Mouse (Mus musculus): ENCODE measurements around the gene Rap1gap2. TPM values are rescaled to one million over a fixed set of nuclear protein-coding genes. Genes with fewer than 3 reads are reported as not detected.

Gene Rap1gap2
- polyA plus RNA-seq (2014; fragmentation: Nextera tagmentation; extraction: Ambion mirVana), result 1.3 and 1.8 TPM in 2 replicates

DNA sequence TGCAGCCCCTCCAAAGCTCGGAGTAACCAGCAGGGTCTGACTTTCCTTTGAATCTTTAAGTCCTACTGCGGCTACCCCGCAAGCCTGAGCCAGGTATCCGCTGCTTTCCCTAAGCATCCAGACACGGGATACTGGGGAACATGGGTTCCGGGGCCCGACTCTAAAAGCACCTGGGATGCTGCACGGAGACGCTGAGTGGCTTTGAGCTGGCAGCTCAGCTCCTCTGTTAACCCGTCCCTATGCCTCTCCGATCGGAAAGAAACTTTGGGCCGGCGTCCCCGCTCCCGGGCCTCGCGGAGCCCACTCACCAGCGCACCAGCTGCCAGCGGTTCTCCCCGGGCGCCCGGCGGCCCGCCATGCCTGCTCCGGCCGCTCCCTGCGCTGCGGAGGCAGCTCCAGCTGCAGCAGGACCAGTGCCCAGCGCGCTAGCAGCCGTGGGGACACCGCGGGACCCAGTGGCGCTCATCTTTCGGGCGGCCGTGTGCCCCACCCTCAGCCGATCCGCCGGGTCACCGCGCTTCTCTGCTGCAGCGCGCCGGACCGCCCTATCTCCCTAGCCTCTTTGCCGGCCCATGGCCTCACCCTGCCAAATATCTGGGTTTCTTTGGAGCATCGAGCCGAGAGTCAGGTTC lies at the start of gene Rap1gap2:
TSS of gene Rap1gap2 (minus strand) at position 371 of the 632 bp plus-strand sequence.
- WGBS, result 2% methylated on average over 48 of the region's 50 CpGs
- peak; percentile 54 for DNase-seq (ENCODE audit: low spot score)
- Histone ChIP-seq H3K27me3 (ENCODE audit: control insufficient read depth, insufficient read depth, low read length) (peaks cover 23% of the 10 kb centered on the region), H3K27ac (ENCODE audit: low read depth, low read length) (no peak within 1 kb of the TSS), H3K4me3 (ENCODE audit: low read depth, low read length) (peak within 1 kb of the TSS; percentile 34), H3K4me2 (ENCODE audit: low read depth, low read length, severe bottlenecking) (peak within 1 kb of the TSS; percentile 80), H3K36me3 (ENCODE audit: control insufficient read depth, insufficient read depth, low read length) (no peaks in the 10 kb centered on the region), H3K4me1 (replicated peaks; ENCODE audit: control insufficient read depth, insufficient read depth, low read length) (peaks cover 7% of the 10 kb centered on the region; the same call in 1 of the 2 replicates), H3K9me3 (ENCODE audit: control insufficient read depth, low read length) (no peaks in the 10 kb centered on the region), H3K9ac (ENCODE audit: low read length) (peak within 1 kb of the TSS; percentile 35; the same call in 1 of the 2 replicates)
- ATAC-seq (replicated peaks; ENCODE audit: low FRiP score), result peak; percentile 39; the same call in 1 of the 2 replicates

DNA sequence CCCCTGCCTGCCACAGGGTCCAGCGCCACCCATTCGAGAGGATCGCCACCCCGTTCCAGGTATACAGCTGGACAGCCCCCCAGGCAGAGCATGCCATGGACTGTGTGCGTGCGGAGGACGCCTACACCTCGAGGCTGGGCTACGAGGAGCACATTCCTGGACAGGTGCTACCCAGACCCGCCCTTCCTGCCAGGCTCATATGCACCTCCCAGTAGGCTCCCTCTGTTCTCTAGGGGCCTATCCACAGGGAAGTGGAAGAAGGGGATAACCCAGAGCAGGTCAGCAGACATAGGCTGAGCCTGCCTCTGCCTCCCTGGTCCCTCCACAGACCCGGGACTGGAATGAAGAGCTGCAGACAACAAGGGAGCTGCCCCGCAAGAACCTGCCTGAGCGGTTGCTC lies 49.6 kb upstream of the Rap1gap2 start:
- no peaks in the 10 kb centered on the region for H3K27me3 ChIP-seq (ENCODE audit: control insufficient read depth, insufficient read depth, low read length)
- no peaks in the 10 kb centered on the region for H3K4me1 ChIP-seq (replicated peaks; ENCODE audit: control insufficient read depth, insufficient read depth, low read length)
- no peak for DNase-seq (ENCODE audit: low spot score)
- peaks cover 12% of the 10 kb centered on the region; the same call in 1 of the 2 replicates for H3K36me3 ChIP-seq (ENCODE audit: control insufficient read depth, insufficient read depth, low read length)
- H3K4me3 ChIP-seq (ENCODE audit: low read depth, low read length), result no peak overlapping the region
- no peak overlapping the region for H3K4me2 ChIP-seq (ENCODE audit: low read depth, low read length, severe bottlenecking)
- H3K27ac ChIP-seq (ENCODE audit: low read depth, low read length), result no peak overlapping the region
- H3K9me3 ChIP-seq (ENCODE audit: control insufficient read depth, low read length), result no peaks in the 10 kb centered on the region; the same call in 1 of the 2 replicates
- no peak for ATAC-seq (replicated peaks; ENCODE audit: low FRiP score)
- WGBS, result 94% methylated on average over 13 of the region's 13 CpGs
- H3K9ac ChIP-seq (ENCODE audit: low read length), result no peak overlapping the region

- H3K4me2 ChIP-seq (ENCODE audit: low read depth, low read length, severe bottlenecking), result no peak overlapping the region
- DNase-seq (ENCODE audit: low spot score), result no peak
- H3K36me3 ChIP-seq (ENCODE audit: control insufficient read depth, insufficient read depth, low read length), result peaks cover 12% of the 10 kb centered on the region; the same call in 1 of the 2 replicates
- H3K4me3 ChIP-seq (ENCODE audit: low read depth, low read length), result no peak overlapping the region
- no peak overlapping the region for H3K9ac ChIP-seq (ENCODE audit: low read length)
- H3K27ac ChIP-seq (ENCODE audit: low read depth, low read length), result no peak overlapping the region
- 88% methylated on average over 3 of the region's 3 CpGs for WGBS
- no peaks in the 10 kb centered on the region for H3K27me3 ChIP-seq (ENCODE audit: control insufficient read depth, insufficient read depth, low read length)
- H3K4me1 ChIP-seq (replicated peaks; ENCODE audit: control insufficient read depth, insufficient read depth, low read length), result no peaks in the 10 kb centered on the region; the same call in 1 of the 2 replicates
- H3K9me3 ChIP-seq (ENCODE audit: control insufficient read depth, low read length), result no peaks in the 10 kb centered on the region; the same call in 1 of the 2 replicates
- no peak for ATAC-seq (replicated peaks; ENCODE audit: low FRiP score)
Measured at GRCm38 (mm10) chr11:74655941-74656340, 45.2 kb upstream of the Rap1gap2 start.

DNA sequence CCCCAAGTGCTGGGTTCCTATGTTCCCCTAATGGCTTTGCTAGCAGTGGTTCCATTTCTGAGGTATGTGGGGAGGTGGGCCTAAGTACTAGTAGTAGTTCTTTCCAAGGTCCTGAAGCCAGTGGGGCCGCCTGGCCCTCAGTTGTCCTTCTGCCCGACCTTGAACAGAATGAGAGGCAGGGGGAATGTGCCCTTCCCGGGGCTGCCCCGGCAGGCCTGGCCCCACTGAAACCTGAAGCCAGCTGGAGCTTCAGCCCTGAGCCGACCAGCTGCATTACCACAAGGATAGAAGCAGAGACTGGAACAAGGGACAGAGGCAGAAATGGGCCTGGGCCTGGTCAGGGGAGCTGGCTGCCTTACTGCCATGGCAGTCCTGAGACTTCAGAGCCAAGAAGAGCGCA lies 42.7 kb upstream of the Rap1gap2 start:
- WGBS, result 76% methylated on average over 6 of the region's 6 CpGs
- no peak overlapping the region for H3K4me2 ChIP-seq (ENCODE audit: low read depth, low read length, severe bottlenecking)
- no peak overlapping the region for H3K27ac ChIP-seq (ENCODE audit: low read depth, low read length)
- no peak for ATAC-seq (replicated peaks; ENCODE audit: low FRiP score)
- no peaks in the 10 kb centered on the region for H3K27me3 ChIP-seq (ENCODE audit: control insufficient read depth, insufficient read depth, low read length)
- peaks cover 11% of the 10 kb centered on the region; the same call in 1 of the 2 replicates for H3K4me1 ChIP-seq (replicated peaks; ENCODE audit: control insufficient read depth, insufficient read depth, low read length)
- no peak overlapping the region for H3K9ac ChIP-seq (ENCODE audit: low read length)
- DNase-seq (ENCODE audit: low spot score), result no peak
- peaks cover 6% of the 10 kb centered on the region; the same call in 1 of the 2 replicates for H3K36me3 ChIP-seq (ENCODE audit: control insufficient read depth, insufficient read depth, low read length)
- H3K9me3 ChIP-seq (ENCODE audit: control insufficient read depth, low read length), result no peaks in the 10 kb centered on the region; the same call in 1 of the 2 replicates
- no peak overlapping the region for H3K4me3 ChIP-seq (ENCODE audit: low read depth, low read length)

GRCm38 (mm10) chr11:74652791-74653191 lies 42.1 kb upstream of the Rap1gap2 start:
- Histone ChIP-seq H3K4me3 (ENCODE audit: low read depth, low read length) (no peak overlapping the region), H3K9me3 (ENCODE audit: control insufficient read depth, low read length) (no peaks in the 10 kb centered on the region), H3K36me3 (ENCODE audit: control insufficient read depth, insufficient read depth, low read length) (peaks cover under 1% of the 10 kb centered on the region; the same call in 1 of the 2 replicates), H3K4me1 (replicated peaks; ENCODE audit: control insufficient read depth, insufficient read depth, low read length) (peaks cover 11% of the 10 kb centered on the region; the same call in 1 of the 2 replicates), H3K27ac (ENCODE audit: low read depth, low read length) (no peak overlapping the region), H3K9ac (ENCODE audit: low read length) (no peak overlapping the region), H3K27me3 (ENCODE audit: control insufficient read depth, insufficient read depth, low read length) (no peaks in the 10 kb centered on the region), H3K4me2 (ENCODE audit: low read depth, low read length, severe bottlenecking) (no peak overlapping the region)
- no peak for DNase-seq (ENCODE audit: low spot score)
- WGBS, result 90% methylated on average over 4 of the region's 4 CpGs
- ATAC-seq (replicated peaks; ENCODE audit: low FRiP score), result no peak

DNA sequence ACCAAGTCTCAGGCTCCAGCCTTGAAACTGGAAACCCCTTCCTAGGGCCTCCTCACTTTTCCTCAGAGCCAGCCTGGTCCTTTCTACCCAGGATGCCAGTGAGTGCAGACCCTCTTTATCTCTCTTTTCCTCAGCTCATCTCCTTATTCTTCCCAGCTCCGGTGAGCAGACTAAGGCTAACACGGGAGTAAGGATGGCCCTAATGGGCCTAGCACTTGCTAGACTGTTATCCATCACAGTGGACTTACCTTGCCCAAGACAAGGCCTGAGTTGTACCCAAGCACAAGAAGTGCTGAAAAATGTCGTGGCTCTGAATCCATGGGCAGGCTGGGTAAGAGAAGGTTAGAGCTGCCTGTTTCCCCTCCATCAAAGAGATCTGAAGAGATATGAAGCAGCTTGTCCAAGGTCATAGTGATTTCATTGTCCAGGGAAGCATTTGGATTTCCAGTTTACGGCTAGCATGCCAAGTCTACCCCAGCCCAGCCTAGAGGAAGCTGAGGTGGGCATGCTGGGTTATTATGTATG lies 39.9 kb upstream of the Rap1gap2 start:
- no peaks in the 10 kb centered on the region for H3K36me3 ChIP-seq (ENCODE audit: control insufficient read depth, insufficient read depth, low read length)
- H3K27me3 ChIP-seq (ENCODE audit: control insufficient read depth, insufficient read depth, low read length), result no peaks in the 10 kb centered on the region
- H3K4me2 ChIP-seq (ENCODE audit: low read depth, low read length, severe bottlenecking), result peak overlapping the region; percentile 94
- no peak overlapping the region; the same call in 1 of the 2 replicates for H3K9ac ChIP-seq (ENCODE audit: low read length)
- DNase-seq (ENCODE audit: low spot score), result no peak
- ATAC-seq (replicated peaks; ENCODE audit: low FRiP score), result no peak
- 67% methylated on average over 4 of the region's 4 CpGs for WGBS
- no peaks in the 10 kb centered on the region for H3K9me3 ChIP-seq (ENCODE audit: control insufficient read depth, low read length)
- H3K4me1 ChIP-seq (replicated peaks; ENCODE audit: control insufficient read depth, insufficient read depth, low read length), result peaks cover 11% of the 10 kb centered on the region; the same call in 1 of the 2 replicates
- peak overlapping the region; percentile 95 for H3K4me3 ChIP-seq (ENCODE audit: low read depth, low read length)
- no peak overlapping the region for H3K27ac ChIP-seq (ENCODE audit: low read depth, low read length)

- WGBS, result 2% methylated on average over 53 of the region's 53 CpGs
- Histone ChIP-seq H3K9ac (ENCODE audit: low read length) (peak overlapping the region; percentile 79), H3K27me3 (ENCODE audit: control insufficient read depth, insufficient read depth, low read length) (no peaks in the 10 kb centered on the region), H3K27ac (ENCODE audit: low read depth, low read length) (peak overlapping the region; percentile 7; the same call in 1 of the 2 replicates), H3K9me3 (ENCODE audit: control insufficient read depth, low read length) (no peaks in the 10 kb centered on the region), H3K36me3 (ENCODE audit: control insufficient read depth, insufficient read depth, low read length) (no peaks in the 10 kb centered on the region), H3K4me1 (replicated peaks; ENCODE audit: control insufficient read depth, insufficient read depth, low read length) (peaks cover 11% of the 10 kb centered on the region; the same call in 1 of the 2 replicates), H3K4me3 (ENCODE audit: low read depth, low read length) (peak overlapping the region; percentile 95), H3K4me2 (ENCODE audit: low read depth, low read length, severe bottlenecking) (peak overlapping the region; percentile 94)
- ATAC-seq (replicated peaks; ENCODE audit: low FRiP score), result peak; percentile 61
- DNase-seq (ENCODE audit: low spot score), result peak; percentile 64
Measured at GRCm38 (mm10) chr11:74649647-74650551, 39.2 kb upstream of the Rap1gap2 start.

- H3K4me1 ChIP-seq (replicated peaks; ENCODE audit: control insufficient read depth, insufficient read depth, low read length), result peaks cover 11% of the 10 kb centered on the region; the same call in 1 of the 2 replicates
Measured at GRCm38 (mm10) chr11:74649095-74649646, 38.5 kb upstream of the Rap1gap2 start, which contains the start of gene Cluh. Gene Cluh (plus strand): TSS chr11:74649495.

More at GRCm38 (mm10) chr11:74649095-74649646, 38.5 kb upstream of the Rap1gap2 start, which contains the start of gene Cluh:
- DNase-seq (ENCODE audit: low spot score), result peak; percentile 94
- H3K36me3 ChIP-seq (ENCODE audit: control insufficient read depth, insufficient read depth, low read length), result no peaks in the 10 kb centered on the region
- under 1% methylated on average over 58 of the region's 58 CpGs for WGBS
- peak; percentile 90 for ATAC-seq (replicated peaks; ENCODE audit: low FRiP score)
- H3K4me2 ChIP-seq (ENCODE audit: low read depth, low read length, severe bottlenecking), result peak within 1 kb of the TSS; percentile 94
- no peaks in the 10 kb centered on the region for H3K9me3 ChIP-seq (ENCODE audit: control insufficient read depth, low read length)
- H3K4me3 ChIP-seq (ENCODE audit: low read depth, low read length), result peak within 1 kb of the TSS; percentile 95
- no peaks in the 10 kb centered on the region for H3K27me3 ChIP-seq (ENCODE audit: control insufficient read depth, insufficient read depth, low read length)
- H3K27ac ChIP-seq (ENCODE audit: low read depth, low read length), result peak within 1 kb of the TSS; percentile 8
- peak within 1 kb of the TSS; percentile 79 for H3K9ac ChIP-seq (ENCODE audit: low read length)

All from forebrain, embryonic 11.5 days (tissue).